Mouse (Mus musculus) cerebellum, postnatal 14 days (tissue): Measurements from ENCODE around the gene Rnf149.

Source experiments
- DNase-seq, 2 experiments: peaks; one replicate each; pipeline ENCODE4 v3.0.0; 2021; ENCODE audit warnings: mixed read lengths in 2 of 2

Gene Rnf149

GRCm38 (mm10) chr1:39526371-39527167 lies 50.6 kb downstream of the Rnf149 start:
- no peak for DNase-seq

DNA sequence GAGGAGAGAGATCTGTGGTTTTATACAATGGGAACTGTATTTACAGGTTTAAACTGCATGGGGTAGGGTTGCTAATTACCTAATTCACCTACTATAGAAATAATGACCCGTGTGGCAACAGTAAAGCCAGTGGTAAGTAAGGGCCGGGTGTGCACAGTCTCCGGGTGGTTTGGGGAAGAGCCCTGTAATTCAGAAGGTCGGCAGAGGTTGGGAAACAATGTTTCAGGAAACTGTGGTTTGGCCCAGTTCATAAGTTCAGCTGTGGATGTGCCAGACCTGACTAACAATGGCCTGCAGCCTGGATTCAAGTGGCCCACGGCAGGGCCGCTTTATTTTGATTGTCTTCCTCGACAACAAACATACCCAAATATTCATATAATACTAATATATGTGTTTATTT lies 51.4 kb downstream of the Rnf149 start:
- no peak for DNase-seq

DNA sequence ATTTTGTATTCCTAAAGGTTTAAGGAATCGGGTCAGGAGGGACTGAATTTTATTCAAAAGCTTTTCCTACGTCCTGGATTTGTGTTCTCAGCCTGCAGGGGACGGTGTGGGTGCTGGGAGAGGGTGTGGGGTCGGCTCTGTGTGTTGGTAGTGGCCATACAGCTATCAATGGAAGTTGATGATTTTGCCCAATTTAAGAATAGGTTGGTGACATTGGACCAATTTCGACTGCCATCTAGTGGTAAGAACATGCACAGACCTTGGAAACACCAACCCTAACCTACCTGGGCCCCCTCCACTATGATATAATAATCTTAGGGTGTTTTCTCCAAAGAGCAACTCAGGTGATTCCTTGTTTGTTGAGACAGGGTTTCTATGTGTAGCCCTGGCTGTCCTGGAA lies 54.7 kb downstream of the Rnf149 start:
- DNase-seq = peak; percentile 70 to 77

GRCm38 (mm10) chr1:39521326-39521725 lies 55.9 kb downstream of the Rnf149 start:
- no peak for DNase-seq

DNA sequence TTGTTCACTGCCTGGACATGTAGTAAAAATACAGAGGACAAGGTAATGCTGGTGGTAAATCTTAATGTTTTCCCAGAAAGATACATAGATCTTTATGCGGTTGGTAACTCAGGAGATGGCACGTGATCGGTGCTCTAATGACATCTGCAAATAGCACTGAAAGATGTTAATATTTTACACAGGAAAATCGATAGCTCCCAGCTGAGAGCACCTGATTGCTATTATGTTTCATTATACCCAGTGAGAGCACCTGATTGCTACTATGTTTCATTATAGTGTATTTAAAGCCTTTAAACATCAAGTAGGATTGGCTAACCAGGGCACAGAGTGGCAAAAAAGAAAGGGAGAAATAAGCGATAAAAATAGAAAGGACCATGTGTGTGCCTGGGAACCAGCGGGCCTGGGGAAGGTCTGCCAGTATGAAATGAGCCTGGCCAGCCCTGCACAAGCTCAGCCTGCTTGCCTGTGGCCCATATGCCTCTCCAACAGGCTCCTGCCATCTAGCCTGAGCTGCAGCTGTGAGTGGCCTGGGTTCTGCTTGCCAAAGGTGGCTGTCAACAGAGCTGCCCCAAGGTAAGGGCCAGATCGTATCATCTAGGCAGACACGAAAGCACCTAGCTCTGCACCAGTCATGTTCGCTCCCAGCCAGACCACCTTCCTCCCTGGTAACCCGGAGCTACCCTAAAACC lies 61.8 kb downstream of the Rnf149 start:
- DNase-seq = peak; percentile 82 to 84

DNA sequence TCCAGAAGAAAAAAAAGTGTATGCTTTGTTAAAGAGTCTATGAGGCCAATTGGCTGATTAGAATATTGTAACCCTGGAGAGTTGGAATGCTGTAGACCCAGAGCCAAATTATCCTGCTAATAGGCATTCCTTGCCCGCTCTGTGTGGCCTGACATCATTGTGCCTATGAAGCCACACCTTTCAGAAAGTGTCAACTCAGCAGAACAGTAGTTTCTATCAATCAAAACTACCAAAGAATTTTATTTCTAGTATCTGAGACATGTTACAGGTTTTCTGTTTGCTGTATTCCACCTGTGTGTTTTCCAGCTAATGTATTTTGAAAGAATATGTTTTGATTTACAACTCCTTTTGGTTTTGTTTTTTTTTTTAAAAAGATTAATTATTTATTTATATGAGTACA lies 65.0 kb downstream of the Rnf149 start:
- no peak for DNase-seq

- DNase-seq = no peak
Observed at GRCm38 (mm10) chr1:39511775-39512174, 65.4 kb downstream of the Rnf149 start.

GRCm38 (mm10) chr1:39505600-39505999 lies 71.6 kb downstream of the Rnf149 start:
- no peak for DNase-seq

DNA sequence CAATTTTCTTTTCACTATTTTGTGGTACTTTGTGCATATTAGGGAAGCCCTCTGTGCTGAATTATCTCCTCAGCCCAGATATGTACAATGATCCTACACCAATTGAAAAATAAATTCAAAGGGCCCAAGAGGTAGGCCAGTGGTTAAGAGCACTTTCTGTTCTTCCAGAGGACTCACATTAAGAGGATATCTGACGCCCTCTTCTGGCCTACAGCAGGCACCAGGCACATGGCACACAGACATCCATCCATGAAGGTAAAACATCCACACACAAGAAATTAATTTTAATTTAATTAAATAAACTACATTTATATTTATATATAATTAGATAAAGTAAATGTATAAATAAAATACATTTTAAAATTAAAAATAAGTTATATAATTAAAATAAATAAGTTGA lies 72.9 kb downstream of the Rnf149 start:
- DNase-seq = peak; percentile 34 to 43

DNA sequence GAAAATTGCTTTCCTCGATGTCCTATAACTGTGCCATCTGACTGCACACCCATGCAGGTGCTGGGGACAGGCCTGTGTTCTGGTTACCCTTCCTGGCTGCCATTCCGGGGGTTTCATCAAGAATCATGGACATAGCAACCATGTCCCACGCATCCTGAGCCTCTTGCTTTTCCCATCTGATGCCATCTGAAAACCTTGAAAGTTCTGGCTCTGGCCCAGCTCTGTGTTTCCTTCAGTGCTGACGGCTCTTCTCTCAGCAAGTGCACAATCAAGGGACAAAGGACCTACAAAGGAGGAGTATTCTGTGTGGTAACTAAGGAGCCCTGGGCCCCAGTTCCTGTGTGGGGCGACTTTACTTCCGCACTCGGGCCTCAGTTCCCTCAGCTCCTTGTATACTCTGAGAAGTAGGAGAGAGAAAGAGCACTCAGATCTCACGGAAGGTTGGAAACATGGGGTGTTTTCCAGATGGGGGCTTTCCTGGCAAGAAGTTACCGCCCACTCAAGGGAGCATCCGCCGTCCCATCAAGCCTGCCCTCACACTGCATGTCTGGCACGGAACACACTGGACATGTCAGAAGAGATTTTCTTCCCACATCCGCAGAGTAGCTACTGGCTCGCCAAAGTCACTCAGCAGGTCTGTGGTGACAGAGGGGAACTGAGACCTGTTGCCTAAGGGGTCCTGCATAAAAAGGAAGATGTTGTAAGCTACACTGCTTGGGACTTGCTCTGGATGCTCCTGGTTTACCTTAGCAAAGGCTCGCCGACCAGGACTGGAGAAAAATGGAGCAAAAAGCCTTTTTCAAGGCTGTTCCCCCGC lies 74.2 kb downstream of the Rnf149 start:
- peak in 1 of 2 experiments; percentile 30 for DNase-seq
